Mouse (Mus musculus) neutrophil, adult 5-6 weeks (primary cell): ENCODE measurements around the gene Ankrd37. TPM values are rescaled to one million over a fixed set of nuclear protein-coding genes. Genes with fewer than 3 reads are reported as not detected.

Experiments
- ATAC-seq: fragments of 151-379, 151-347 bp; 2 replicates; pipeline ENCODE4 v1.8.0; 2017; ENCODE audit warnings: mild to moderate bottlenecking, moderate TSS enrichment; ENCODE audit not compliant: insufficient number of reproducible peaks, poor library complexity, low FRiP score, severe bottlenecking; ENCODE audit errors: extremely low read depth
- total RNA-seq: library from RNA; stranded (forward); fragments of 200-1000 nt; gene quantifications from 2 replicates; pipeline ENCODE4 v1.2.3, GENCODE M21; 2017

Gene Ankrd37
- 41.3 and 43.2 TPM in 2 replicates for total RNA-seq

- ATAC-seq = no peak
Observed at GRCm38 (mm10) chr8:46005596-46005995, at the start of gene Ankrd37. TSS of gene Ankrd37 (minus strand) at chr8:46005707.

DNA sequence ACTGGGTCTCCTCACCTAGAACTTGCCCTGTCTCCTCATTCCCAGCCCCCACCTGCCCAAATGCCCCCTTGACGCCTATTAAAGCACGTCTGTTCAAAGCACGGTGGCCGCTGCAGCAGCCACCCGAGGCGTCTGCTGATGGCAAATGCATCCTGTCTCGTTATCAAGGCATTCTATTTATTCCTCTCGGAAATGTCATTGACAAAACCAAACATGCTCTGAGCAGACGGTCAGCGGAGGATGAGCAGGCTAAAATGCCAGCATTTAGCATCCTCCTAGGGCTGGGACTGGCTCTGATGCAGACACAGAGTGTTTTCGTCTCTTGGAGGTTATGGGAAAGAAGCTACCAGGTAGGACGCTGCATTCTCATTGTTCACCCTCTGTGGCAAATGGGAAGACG, 34.8 kb upstream of the Ankrd37 start:
- ATAC-seq = no peak

- no peak for ATAC-seq
Observed at GRCm38 (mm10) chr8:46039666-46040065, 34.2 kb upstream of the Ankrd37 start.

DNA sequence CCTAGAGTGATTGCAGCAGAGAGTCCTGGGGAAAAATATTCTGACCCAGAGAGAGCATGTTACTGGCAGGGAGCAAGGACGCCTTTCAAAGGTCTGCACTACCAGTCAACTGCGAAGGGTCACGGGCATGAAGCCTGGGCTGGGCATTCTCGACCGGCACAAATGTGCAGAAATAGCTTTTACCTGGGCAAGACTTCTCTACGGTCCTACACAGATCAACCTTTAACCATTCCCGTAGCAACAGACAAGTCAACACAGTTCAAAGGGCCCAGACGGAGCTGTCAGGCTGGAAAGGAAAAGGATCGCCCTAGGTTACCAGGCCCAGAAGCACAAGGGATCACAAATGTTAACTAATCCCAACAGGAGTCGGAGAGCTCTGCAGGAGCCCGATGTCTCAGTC, 30.7 kb upstream of the Ankrd37 start:
- no peak for ATAC-seq

GRCm38 (mm10) chr8:46024392-46024791, 18.9 kb upstream of the Ankrd37 start:
- no peak for ATAC-seq

DNA sequence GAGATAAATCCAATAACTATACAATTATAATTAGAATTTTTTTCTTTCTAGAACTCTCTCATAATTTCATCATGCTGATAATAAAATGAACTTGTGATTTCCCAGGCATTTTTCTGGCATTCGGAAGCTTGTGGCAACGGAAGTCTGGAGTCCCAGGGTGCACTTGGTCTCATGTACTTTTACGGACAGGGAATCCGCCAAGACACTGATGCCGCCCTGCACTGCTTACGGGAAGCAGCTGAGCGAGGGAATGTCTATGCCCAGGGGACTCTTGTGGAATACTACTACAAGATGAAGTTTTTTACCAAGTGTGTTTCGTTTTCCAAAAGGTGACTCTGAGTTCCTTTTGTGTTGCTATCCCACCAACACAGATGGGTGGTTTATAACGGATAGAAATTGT, 17.3 kb upstream of the Ankrd37 start:
- ATAC-seq = no peak

DNA sequence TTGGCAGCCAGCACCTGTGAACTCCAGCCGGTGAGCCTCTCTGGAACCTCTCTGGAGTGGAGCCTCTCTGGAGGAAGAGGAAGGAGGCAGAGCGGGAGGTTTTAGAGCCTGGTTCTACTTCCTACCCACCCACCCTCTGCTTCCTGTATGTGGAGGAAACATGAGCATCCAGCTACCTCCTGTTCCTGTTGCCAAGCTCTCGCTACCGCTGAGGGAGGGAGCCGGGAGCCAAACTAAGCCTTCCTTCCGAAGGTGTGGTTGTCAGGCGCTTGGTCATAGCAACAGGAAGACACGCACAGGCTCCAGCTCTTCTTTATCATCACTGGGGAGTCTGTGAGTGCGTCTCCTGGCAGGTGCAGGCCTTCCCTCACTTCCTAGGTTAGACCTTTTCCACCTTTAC, 16.7 kb upstream of the Ankrd37 start:
- ATAC-seq = no peak

- no peak for ATAC-seq
Observed at GRCm38 (mm10) chr8:46010746-46011680, 5.5 kb upstream of the Ankrd37 start.

- no peak for ATAC-seq
Observed at GRCm38 (mm10) chr8:46010306-46010705, 4.8 kb upstream of the Ankrd37 start.

GRCm38 (mm10) chr8:46007050-46007672, 1.7 kb upstream of the Ankrd37 start:
- ATAC-seq = no peak

DNA sequence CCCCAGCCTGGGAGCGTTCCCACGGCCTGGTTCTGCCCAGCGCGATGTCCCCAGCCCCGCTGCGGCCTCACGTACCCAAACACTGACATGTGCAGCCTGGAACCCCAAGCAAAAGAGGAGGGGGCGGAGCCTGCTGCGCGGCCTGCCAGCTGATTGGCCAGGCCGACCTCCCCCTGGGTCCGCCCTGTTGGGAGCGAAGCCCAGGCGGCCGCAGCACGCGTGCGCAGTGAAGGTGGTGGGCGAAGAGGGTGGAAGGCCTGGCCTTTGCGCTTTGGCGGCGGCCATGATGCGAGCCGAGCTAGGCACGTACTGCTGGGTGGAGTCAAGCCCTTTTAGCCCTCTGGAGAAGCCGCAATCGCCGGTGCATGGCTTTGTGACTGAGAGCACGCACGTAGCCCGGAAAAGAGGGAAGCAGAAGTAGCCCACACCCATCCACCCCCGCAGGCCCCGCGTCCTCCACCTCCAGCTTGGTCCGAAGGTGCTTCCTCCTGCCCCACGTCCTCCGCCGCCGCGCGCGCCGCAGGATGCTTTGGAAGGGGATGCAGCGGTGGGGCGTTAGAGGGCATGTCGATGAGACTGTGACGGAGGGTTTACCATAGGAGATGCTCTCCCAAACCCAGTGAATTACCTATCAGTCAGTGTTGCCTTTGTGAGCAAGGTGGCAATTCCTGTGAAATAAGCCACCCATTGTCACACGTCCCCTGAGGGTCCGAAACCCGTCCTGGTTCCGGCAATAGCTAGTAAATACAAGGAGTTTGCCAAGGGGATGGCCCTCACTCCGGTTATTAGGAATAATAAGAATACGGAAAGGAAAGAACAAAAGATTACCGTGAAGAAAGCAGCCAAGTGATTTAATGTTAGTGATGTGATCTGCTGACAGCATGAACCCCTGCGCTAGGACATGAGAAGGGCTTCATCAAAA, 5.5 kb downstream of the Ankrd37 start:
- ATAC-seq = peak; percentile 94

DNA sequence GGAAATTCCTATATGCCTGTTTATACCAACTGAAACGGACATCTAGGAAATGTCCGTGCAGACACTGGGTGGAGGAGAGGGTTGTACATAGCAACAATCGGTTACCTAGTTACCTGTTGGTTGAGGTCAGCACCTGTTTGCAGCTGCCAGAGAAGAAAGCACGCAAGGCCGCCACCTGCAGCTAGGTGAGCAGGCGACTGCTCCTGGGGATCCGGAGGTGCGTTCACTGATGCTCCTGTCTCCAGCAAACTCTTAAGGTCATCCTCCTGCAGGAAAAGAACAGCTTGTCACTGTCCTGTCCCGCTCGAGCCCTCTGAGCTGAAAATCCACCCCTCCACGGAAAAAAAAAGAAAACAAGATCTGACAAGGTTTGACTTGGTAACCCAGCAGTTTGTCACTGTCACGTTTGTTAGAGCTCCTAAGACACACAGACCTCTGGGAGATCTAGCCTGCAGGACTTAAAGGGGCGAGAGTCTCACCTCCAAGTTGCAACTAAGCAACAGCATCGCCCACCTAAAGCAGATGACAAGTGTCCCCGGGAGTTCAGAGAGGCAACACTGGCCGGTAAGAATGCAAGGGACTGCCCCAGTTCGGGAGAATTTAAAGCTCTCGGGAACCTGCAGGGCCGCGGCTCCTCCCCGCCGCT, 6.2 kb downstream of the Ankrd37 start, which contains the start of gene Lrp2bp:
Lrp2bp (plus strand) TSS at position 166 of the 646 bp plus-strand sequence.
- no peak for ATAC-seq

DNA sequence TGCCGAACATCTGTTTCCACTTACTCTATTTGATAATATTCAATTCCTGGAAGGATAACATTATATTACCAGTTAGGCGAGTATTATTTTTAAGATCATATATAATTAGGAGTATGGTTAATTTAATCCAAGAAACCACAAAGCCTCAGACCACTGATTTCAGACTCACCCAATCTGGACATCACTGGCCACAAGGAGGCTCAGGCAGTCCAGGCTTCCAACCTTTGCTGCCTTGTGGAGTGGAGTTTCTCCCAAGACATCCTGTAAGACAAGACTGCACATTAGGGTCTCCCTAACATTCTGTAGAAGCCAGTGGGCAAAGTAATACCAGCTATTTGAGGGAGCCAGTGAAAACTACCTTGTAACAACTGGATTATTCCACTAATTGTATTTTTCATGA, 7.3 kb downstream of the Ankrd37 start:
- ATAC-seq = no peak

- no peak for ATAC-seq
Observed at GRCm38 (mm10) chr8:45995576-45995975, 9.9 kb downstream of the Ankrd37 start.

DNA sequence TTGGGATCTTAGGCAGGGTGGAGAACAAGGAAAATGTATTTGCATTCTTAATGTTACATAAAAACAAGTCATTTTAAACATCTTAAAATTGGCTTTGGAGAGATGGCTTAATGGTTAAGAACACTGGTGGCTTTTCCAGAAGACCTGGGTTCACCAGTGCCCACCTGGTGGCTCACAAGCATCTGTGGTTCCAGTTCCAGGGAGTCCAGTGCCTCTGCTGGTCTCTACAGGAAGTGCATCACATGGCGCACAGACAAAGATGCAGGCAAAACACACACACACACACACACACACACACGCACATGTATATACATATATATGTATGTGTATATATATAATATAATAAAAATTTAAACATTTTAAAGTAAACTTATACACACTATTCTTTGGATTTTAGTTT, 11.4 kb downstream of the Ankrd37 start:
- ATAC-seq = peak; percentile 59; the same call in 1 of the 2 replicates

- peak; percentile 44; the same call in 1 of the 2 replicates for ATAC-seq
Observed at GRCm38 (mm10) chr8:45990631-45991310, 14.7 kb downstream of the Ankrd37 start.

DNA sequence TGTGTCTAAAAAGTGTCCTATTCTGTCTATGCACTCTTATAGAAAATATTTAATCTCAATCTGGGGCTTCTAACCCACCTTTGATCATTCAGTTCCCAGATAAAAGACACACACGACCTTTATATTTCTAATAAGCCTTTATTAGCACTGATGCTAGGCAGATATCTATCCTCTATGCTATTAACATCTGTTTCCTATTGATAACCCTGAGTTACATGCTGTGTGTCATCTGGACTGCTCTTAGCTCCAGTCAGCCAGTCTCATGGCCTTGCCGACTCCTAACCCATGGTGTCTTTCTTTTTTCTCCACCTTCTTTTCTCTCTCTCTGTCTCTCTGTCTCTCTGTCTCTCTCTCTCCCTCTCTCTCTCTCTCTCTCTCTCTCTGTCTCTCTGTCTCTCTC, 17.3 kb downstream of the Ankrd37 start:
- ATAC-seq = no peak

GRCm38 (mm10) chr8:45986665-45987064, 18.8 kb downstream of the Ankrd37 start:
- no peak for ATAC-seq
